Mouse (Mus musculus) kidney, adult 2 months (tissue): ENCODE measurements around the gene Tep1.

Experiments used
- CTCF ChIP-seq: fragments of 200-500 bp; conservative IDR thresholded peaks from 2 replicates; pipeline ENCODE4 v1.5.1; 2011; ENCODE audit warnings: low read depth, mild to moderate bottlenecking, control low read depth, low read length, moderate library complexity, mixed read lengths; ENCODE audit not compliant: insufficient read depth, insufficient read length
- POLR2A ChIP-seq: fragments of 200-500 bp; IDR thresholded peaks from one replicate; pipeline ENCODE4 v1.6.1; 2011; ENCODE audit warnings: low read depth, low read length, control low read depth

- no peak for TF ChIP-seq POLR2A
- TF ChIP-seq CTCF, result no peak
Measured at GRCm38 (mm10) chr14:50908126-50908525, 37.8 kb upstream of the Tep1 start.
